Mouse (Mus musculus): Measurements from ENCODE around the gene Cst6.

DNA sequence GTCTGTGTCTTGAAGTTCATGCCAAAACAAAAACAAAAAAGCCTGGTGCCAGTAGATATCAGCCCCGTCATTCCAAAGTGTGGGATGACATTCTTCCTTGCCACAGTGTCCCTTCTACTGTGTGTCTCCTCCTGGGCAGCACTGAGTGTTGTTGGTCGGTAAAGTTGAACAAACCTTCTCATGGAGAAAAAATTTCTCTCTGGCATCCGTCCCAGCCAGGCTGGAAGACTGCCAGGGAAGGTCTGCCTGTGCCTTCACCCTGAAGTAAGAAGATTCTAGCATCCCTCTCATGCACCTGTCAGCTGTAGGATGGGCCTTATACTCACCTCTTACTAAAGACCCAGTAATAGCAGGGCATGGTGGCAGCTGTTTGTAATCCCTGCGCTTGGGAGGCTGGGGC is 43.5 kb upstream of the Cst6 start:
- TF ChIP-seq POLR2A (IDR thresholded peaks at IDR 0.05; ENCODE audit: low read depth, low read length) (no peak), CTCF (IDR thresholded peaks at IDR 0.05; ENCODE audit: extremely low read depth, insufficient read length, insufficient replicate concordance, low read depth, low read length) (no peak)

Data from small intestine, adult 2 months (tissue).